Comparison of ENCODE assay signal across 10 mouse cellular contexts in the genomic region with DNA sequence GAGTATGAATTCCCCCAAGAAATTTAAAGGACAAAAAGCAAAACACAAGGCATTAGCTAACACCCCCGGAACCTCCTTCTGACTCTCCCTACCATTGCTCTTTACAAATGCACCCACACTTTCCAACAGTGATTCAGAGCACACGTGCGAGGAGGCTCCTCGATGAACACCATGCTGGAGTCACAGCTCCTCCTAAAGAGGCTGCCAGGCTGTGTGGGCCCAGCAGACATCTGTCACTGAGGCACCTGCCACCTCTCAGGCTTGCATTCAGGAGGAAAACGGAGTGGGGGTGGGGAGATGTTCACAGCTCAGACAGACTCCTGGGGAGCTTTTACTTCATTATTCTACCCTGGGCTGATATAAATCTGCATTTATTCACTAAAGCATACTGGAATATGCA.
DNase-seq lines count a peak whose midpoint lies in the region; ATAC-seq lines count a peak whose summit lies in the region.
"Had no signal": no experiment of that assay in that cellular context is flagged by ENCODE, and none has a peak within 500 bp of the region (broad histone marks: within the 10 kb centered on the region; RNA-seq: fewer than 3 reads in every experiment).

No protein-coding gene starts in this region.

- 26% methylated on average over 5 of the region's 5 CpGs for WGBS in hindbrain, embryonic 13.5 days
- WGBS in hindbrain, embryonic 14.5 days = 26% methylated on average over 5 of the region's 5 CpGs

- ATAC-seq in hindbrain, embryonic 13.5 days (ENCODE audit: low FRiP score) = peak; percentile 60
- no peak for ATAC-seq in hindbrain, embryonic 14.5 days (ENCODE audit: low FRiP score)
- ATAC-seq: Patski had no signal

- no peak overlapping the region for H3K4me3 ChIP-seq in hindbrain, embryonic 13.5 days
- H3K4me3 ChIP-seq in hindbrain, embryonic 14.5 days (replicated peaks; ENCODE audit: low read length) = no peak overlapping the region
- H3K4me3 ChIP-seq: megakaryocyte, embryonic 14.5 days had no signal

- H3K27ac ChIP-seq in hindbrain, embryonic 13.5 days = peak overlapping the region; percentile 35; the same call in 1 of the 2 replicates
- no peak overlapping the region for H3K27ac ChIP-seq in hindbrain, embryonic 14.5 days

- H3K27me3 ChIP-seq in hindbrain, embryonic 13.5 days = no peaks in the 10 kb centered on the region
- no peaks in the 10 kb centered on the region for H3K27me3 ChIP-seq in hindbrain, embryonic 14.5 days (ENCODE audit: control insufficient read depth, insufficient read depth, low read length)

- H3K9ac ChIP-seq in hindbrain, embryonic 13.5 days = no peak overlapping the region
- H3K9ac ChIP-seq in hindbrain, embryonic 14.5 days = no peak overlapping the region

- no peak for DNase-seq in hindbrain, embryonic 14.5 days (ENCODE audit: low spot score)
- peak; percentile 34 to 67 for DNase-seq in frontal cortex, postnatal 10 days (ENCODE audit: low spot score in 2 of 2)
- DNase-seq in left cerebral cortex, adult 11 months (ENCODE audit: low spot score) = peak; percentile 72
- peak; percentile 85 to 89 for DNase-seq in right cerebral cortex, adult 2 months (ENCODE audit: low spot score in 2 of 2)
- DNase-seq in urinary bladder, postnatal 14 days (ENCODE audit: low spot score) = no peak
- DNase-seq in adrenal gland, postnatal 4 days (ENCODE audit: low spot score in 2 of 2) = no peak
- DNase-seq in thymus, postnatal 36 days = no peak

- H3K9me3 ChIP-seq in hindbrain, embryonic 13.5 days = no peaks in the 10 kb centered on the region
- no peaks in the 10 kb centered on the region for H3K9me3 ChIP-seq in hindbrain, embryonic 14.5 days (ENCODE audit: control insufficient read depth, low read length)

- no peaks in the 10 kb centered on the region for H3K36me3 ChIP-seq in hindbrain, embryonic 13.5 days
- no peaks in the 10 kb centered on the region for H3K36me3 ChIP-seq in hindbrain, embryonic 14.5 days (replicated peaks; ENCODE audit: control insufficient read depth, insufficient read depth)

- peaks cover 63% of the 10 kb centered on the region for H3K4me1 ChIP-seq in hindbrain, embryonic 13.5 days (replicated peaks)
- H3K4me1 ChIP-seq in hindbrain, embryonic 14.5 days (replicated peaks; ENCODE audit: control insufficient read depth, insufficient read depth, low read length) = peaks cover 11% of the 10 kb centered on the region
- H3K4me1 ChIP-seq: megakaryocyte, embryonic 14.5 days had no signal

- no peak overlapping the region for H3K4me2 ChIP-seq in hindbrain, embryonic 13.5 days
- H3K4me2 ChIP-seq in hindbrain, embryonic 14.5 days (replicated peaks) = no peak overlapping the region

Comparison
In these comparisons a context has a peak if more than half of its experiments do, and no peak if none do; other contexts are left out.
1. DNase-seq: peak in frontal cortex, postnatal 10 days (2 of 2), left cerebral cortex, adult 11 months (single experiment) and right cerebral cortex, adult 2 months (2 of 2); none in hindbrain, embryonic 14.5 days (single experiment), urinary bladder, postnatal 14 days (single experiment), adrenal gland, postnatal 4 days (0 of 2) and thymus, postnatal 36 days (0 of 2).